Mouse (Mus musculus) neural tube, embryonic 15.5 days (tissue): ENCODE data around the gene Wdr18. TPM values are rescaled to one million over a fixed set of nuclear protein-coding genes. Genes with fewer than 3 reads are reported as not detected.

Experiments used
- ATAC-seq: fragments of 200-750 bp; cut with Nextera tagmentation; 2 replicates; pipeline ENCODE4 v1.8.0; 2017; ENCODE audit warnings: mild to moderate bottlenecking, moderate TSS enrichment, moderate library complexity; ENCODE audit not compliant: low FRiP score
- H3K27ac ChIP-seq: fragments of 300-500 bp; sonication (generic); replicated peaks from 2 replicates; pipeline ENCODE4 v1.5.1; 2015; ENCODE audit warnings: mild to moderate bottlenecking, inconsistent platforms
- H3K27me3 ChIP-seq: fragments of 300-500 bp; sonication (generic); replicated peaks from 2 replicates; pipeline ENCODE4 v1.6.1; 2015; ENCODE audit warnings: inconsistent platforms
- H3K36me3 ChIP-seq: fragments of 300-500 bp; sonication (generic); 2 replicates; pipeline ENCODE4 v1.6.1; 2015; ENCODE audit warnings: inconsistent platforms
- H3K4me1 ChIP-seq: fragments of 300-500 bp; sonication (generic); 2 replicates; pipeline ENCODE4 v1.6.1; 2015; ENCODE audit warnings: inconsistent platforms
- H3K4me2 ChIP-seq: fragments of 300-500 bp; sonication (generic); 2 replicates; pipeline ENCODE4 v1.6.1; 2015; ENCODE audit warnings: inconsistent platforms, mild to moderate bottlenecking, moderate library complexity
- H3K4me3 ChIP-seq: fragments of 300-500 bp; sonication (generic); replicated peaks from 2 replicates; pipeline ENCODE4 v1.5.1; 2015; ENCODE audit warnings: mild to moderate bottlenecking, inconsistent platforms
- H3K9ac ChIP-seq: fragments of 300-500 bp; sonication (generic); replicated peaks from 2 replicates; pipeline ENCODE4 v1.6.1; 2015; ENCODE audit warnings: mild to moderate bottlenecking, inconsistent platforms
- H3K9me3 ChIP-seq: fragments of 300-500 bp; sonication (generic); replicated peaks from 2 replicates; pipeline ENCODE4 v1.6.1; 2016; ENCODE audit warnings: inconsistent platforms
- WGBS: fragments of 180-500 bp; shearing (Covaris S2); methylation state at CpG from one replicate; pipeline ENCODE4 v1.1.7; 2015; ENCODE audit warnings: mixed read lengths; 5-methylcytosine and 5-hydroxymethylcytosine counted together
- polyA plus RNA-seq: library from polyadenylated mRNA; unstranded; fragments of >200 nt; fragmentation: Nextera tagmentation; extraction: Ambion mirVana; gene quantifications from 2 replicates; pipeline ENCODE4 v1.2.1, GENCODE M21; 2015

Wdr18 gene
- polyA plus RNA-seq, 1 experiment from 2014 or later, result 94.4 TPM

- H3K27me3 ChIP-seq, result peaks cover 38% of the 10 kb centered on the region
- H3K9ac ChIP-seq, result no peak overlapping the region
- WGBS, result 86% methylated on average over 6 of the region's 6 CpGs
- no peak overlapping the region for H3K4me3 ChIP-seq
- H3K36me3 ChIP-seq, result 0 out of 2 replicates have a peak, but pooled peaks cover 2% of the 10 kb centered on the region
- no peak for ATAC-seq
- H3K9me3 ChIP-seq, result no peaks in the 10 kb centered on the region
- H3K27ac ChIP-seq, result no peak overlapping the region
- peaks cover 27% of the 10 kb centered on the region for H3K4me1 ChIP-seq
- H3K4me2 ChIP-seq, result no peak overlapping the region
Observed at GRCm38 (mm10) chr10:79991548-79991947, 31.6 kb downstream of the Wdr18 start.

- no peak for ATAC-seq
- 72% methylated on average over 16 of the region's 16 CpGs for WGBS
Observed at GRCm38 (mm10) chr10:79994397-79995115, 34.6 kb downstream of the Wdr18 start.

GRCm38 (mm10) chr10:79995636-79996035, 35.7 kb downstream of the Wdr18 start:
- ATAC-seq, result peak; percentile 6; the same call in 1 of the 2 replicates
- H3K27ac ChIP-seq, result no peak overlapping the region
- H3K27me3 ChIP-seq, result peaks cover 11% of the 10 kb centered on the region
- H3K36me3 ChIP-seq, result 0 out of 2 replicates have a peak, but pooled peaks cover 2% of the 10 kb centered on the region
- H3K4me2 ChIP-seq, result peak overlapping the region; percentile 83; the same call in 1 of the 2 replicates
- H3K4me1 ChIP-seq, result peaks cover 23% of the 10 kb centered on the region
- H3K4me3 ChIP-seq, result peak overlapping the region; percentile 53; the same call in 1 of the 2 replicates
- no peaks in the 10 kb centered on the region for H3K9me3 ChIP-seq
- WGBS, result 91% methylated on average over 1 of the region's 1 CpGs
- no peak overlapping the region for H3K9ac ChIP-seq

More at GRCm38 (mm10) chr10:79994397-79995115, 34.6 kb downstream of the Wdr18 start:
- peaks cover 13% of the 10 kb centered on the region for H3K27me3 ChIP-seq
- H3K4me3 ChIP-seq, result no peak overlapping the region
- H3K36me3 ChIP-seq, result 0 out of 2 replicates have a peak, but pooled peaks cover 2% of the 10 kb centered on the region
- H3K4me1 ChIP-seq, result peaks cover 25% of the 10 kb centered on the region
- H3K4me2 ChIP-seq, result no peak overlapping the region
- no peaks in the 10 kb centered on the region for H3K9me3 ChIP-seq
- no peak overlapping the region for H3K27ac ChIP-seq
- H3K9ac ChIP-seq, result no peak overlapping the region

DNA sequence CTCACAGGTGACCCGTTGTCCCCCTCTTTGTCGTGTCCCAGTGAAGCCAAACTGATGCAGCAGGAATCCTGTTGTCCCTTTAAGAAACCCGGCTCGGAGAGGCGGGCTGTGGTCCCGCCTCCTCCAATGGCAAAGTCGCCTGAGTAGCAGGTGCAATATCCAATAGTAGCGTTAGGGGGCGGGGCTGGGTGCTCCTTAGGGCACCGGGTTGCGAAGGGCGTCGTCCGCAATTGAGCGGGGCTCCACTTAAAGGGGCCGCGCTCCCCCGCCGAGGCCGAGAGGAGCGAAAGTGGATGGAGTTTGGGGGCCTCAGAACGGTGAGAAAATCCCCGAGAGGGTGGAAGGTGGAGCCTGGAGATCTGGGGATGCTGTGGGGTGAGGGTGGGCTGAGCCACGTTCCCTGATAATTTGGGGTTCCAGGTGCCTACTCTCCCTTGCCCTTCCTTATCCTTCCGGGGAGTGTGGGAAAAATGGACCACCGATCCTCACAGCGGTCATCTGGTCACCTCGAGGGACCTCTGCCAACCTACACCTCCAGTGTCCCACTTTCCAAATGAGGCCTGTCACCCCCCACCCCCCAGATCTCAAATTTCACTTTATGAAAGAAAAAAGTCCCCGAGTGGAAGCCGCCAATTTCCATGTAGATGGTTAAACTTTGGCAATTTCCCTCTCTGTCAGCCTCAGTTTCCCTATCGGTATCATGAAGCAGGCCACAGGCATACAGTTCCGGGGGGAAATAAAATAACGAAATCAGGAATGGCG, 36.5 kb downstream of the Wdr18 start, which contains the start of gene Abca7:
Gene Abca7, plus strand, starts transcription at position 223 of the 762 bp plus-strand sequence.
- H3K36me3 ChIP-seq, result 0 out of 2 replicates have a peak, but pooled peaks cover 2% of the 10 kb centered on the region
- no peaks in the 10 kb centered on the region for H3K9me3 ChIP-seq
- 0 out of 2 replicates have a peak, but pooled peaks cover 7% of the 10 kb centered on the region for H3K27me3 ChIP-seq
- H3K4me1 ChIP-seq, result peaks cover 23% of the 10 kb centered on the region
- H3K27ac ChIP-seq, result peak within 1 kb of the TSS; percentile 76
- peak within 1 kb of the TSS; percentile 56 for H3K9ac ChIP-seq
- ATAC-seq, result peak; percentile 90
- peak within 1 kb of the TSS; percentile 83 for H3K4me2 ChIP-seq
- H3K4me3 ChIP-seq, result peak within 1 kb of the TSS; percentile 53
- under 1% methylated on average over 34 of the region's 34 CpGs for WGBS

DNA sequence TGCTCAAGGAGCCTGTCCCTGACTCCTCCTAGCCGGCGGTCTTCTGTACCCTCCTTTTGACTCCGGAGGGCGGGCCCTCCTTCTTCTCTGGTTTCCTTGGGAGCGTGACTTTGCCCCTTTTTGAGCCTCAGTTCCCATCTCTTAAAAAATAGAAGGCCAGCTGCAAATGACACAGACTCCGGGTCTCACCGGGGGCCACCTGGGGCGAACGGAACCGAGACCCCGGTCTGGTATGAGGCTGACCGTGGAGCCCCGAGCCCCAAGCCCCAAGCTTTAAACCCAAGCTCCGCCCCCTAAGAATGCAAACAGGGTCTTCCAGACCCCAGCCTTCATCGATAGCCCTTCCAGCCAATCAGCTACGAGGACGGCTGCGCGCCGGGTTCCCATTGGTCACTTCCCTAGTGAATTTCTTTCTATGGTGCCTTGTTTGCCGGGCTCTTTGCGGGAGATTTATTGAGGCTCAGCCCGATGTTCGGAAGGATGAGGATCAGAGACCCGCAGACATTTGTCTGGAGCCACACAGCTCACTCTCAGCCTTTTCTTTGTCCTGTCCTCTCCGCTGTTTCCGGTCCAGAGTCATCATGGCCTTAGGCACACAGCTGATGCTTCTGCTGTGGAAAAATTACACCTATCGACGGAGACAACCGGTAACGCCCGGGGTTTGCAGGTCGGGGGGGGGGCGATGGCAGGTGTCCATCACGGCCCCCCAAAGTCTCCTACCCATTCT, 37.2 kb downstream of the Wdr18 start:
- peak overlapping the region; percentile 53 for H3K4me3 ChIP-seq
- no peaks in the 10 kb centered on the region for H3K9me3 ChIP-seq
- 0 out of 2 replicates have a peak, but pooled peaks cover 11% of the 10 kb centered on the region for H3K27me3 ChIP-seq
- H3K4me1 ChIP-seq, result peaks cover 23% of the 10 kb centered on the region
- peak overlapping the region; percentile 83 for H3K4me2 ChIP-seq
- under 1% methylated on average over 35 of the region's 35 CpGs for WGBS
- peak; percentile 79 for ATAC-seq
- H3K36me3 ChIP-seq, result no peaks in the 10 kb centered on the region
- peak overlapping the region; percentile 56 for H3K9ac ChIP-seq
- peak overlapping the region; percentile 76 for H3K27ac ChIP-seq

GRCm38 (mm10) chr10:79997819-79998218, 37.9 kb downstream of the Wdr18 start:
- Histone ChIP-seq H3K36me3 (no peaks in the 10 kb centered on the region), H3K27me3 (peaks cover 15% of the 10 kb centered on the region; the same call in 1 of the 2 replicates), H3K27ac (peak overlapping the region; percentile 76), H3K9ac (peak overlapping the region; percentile 56), H3K9me3 (no peaks in the 10 kb centered on the region), H3K4me3 (peak overlapping the region; percentile 53), H3K4me1 (peaks cover 23% of the 10 kb centered on the region), H3K4me2 (peak overlapping the region; percentile 83)
- 6% methylated on average over 15 of the region's 15 CpGs for WGBS
- ATAC-seq, result peak; percentile 23

DNA sequence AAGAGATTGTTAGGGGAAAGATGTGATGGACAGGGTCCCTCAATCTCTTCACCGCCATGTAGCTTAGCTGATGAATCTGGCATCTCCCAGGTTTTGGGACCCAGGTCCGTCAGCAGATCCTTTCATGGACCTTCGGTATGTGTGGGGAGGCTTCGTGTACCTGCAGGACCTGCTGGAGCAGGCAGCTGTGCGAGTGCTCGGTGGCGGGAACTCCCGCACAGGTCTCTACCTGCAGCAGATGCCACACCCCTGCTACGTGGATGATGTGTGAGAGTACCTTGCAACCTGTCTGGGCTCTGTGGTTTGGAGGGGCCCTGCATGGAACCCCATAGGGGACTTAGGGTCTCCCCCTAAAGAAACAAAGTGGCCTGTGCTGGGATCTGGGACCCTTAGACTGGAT, 42.0 kb downstream of the Wdr18 start:
- H3K4me3 ChIP-seq, result no peak overlapping the region
- H3K4me1 ChIP-seq, result peaks cover 23% of the 10 kb centered on the region
- 78% methylated on average over 9 of the region's 9 CpGs for WGBS
- H3K4me2 ChIP-seq, result no peak overlapping the region
- H3K9me3 ChIP-seq, result no peaks in the 10 kb centered on the region
- no peaks in the 10 kb centered on the region for H3K36me3 ChIP-seq
- H3K27ac ChIP-seq, result no peak overlapping the region
- no peak overlapping the region for H3K9ac ChIP-seq
- H3K27me3 ChIP-seq, result peaks cover 22% of the 10 kb centered on the region; the same call in 1 of the 2 replicates
- no peak for ATAC-seq

- Histone ChIP-seq H3K27ac (no peak overlapping the region), H3K27me3 (peaks cover 22% of the 10 kb centered on the region; the same call in 1 of the 2 replicates), H3K4me2 (no peak overlapping the region), H3K9me3 (no peaks in the 10 kb centered on the region), H3K36me3 (no peaks in the 10 kb centered on the region), H3K4me3 (no peak overlapping the region), H3K9ac (no peak overlapping the region), H3K4me1 (peaks cover 14% of the 10 kb centered on the region)
- no peak for ATAC-seq
- WGBS, result 35% methylated on average over 21 of the region's 21 CpGs
Observed at GRCm38 (mm10) chr10:80002829-80003228, 42.9 kb downstream of the Wdr18 start.

DNA sequence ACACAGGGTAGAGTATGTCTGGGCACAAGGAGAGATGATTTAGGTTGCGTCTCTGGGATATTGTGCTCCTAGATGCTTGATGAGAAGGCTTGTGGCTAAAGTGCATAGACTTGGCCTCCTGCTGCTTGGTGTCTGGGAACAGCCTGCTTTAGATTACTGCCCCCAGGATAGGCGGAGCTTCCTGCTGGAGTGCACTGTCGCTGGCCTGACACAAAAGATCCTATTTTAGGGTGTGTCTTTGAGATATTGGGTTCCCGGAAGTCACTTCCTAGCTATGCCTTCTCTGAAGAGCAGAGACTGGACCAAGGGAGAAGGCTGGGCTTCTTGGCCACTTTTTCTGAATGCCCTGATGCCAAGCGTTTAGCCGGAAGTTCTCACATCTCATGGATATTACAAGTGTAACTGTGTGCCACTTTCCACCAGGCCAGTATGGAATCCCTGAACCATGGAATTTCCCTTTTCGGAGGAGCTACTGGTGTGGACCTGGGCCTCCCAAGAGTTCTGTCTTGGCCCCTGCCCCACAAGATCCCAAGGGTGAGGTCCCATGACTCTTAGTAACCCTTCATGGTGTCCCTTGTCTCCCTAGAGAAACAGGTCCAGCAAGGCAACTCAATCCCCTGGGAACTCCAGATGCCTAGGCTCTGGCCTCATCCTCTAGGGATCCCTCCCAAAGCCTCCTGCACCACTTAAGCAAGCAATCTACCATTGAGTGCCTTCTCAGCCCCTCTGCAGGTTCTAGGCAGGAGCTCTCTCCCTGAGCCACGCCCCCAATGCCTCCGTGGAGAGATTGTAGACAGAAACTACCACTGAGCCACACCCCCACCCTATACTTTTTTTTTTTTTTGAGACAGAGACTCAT, 43.7 kb downstream of the Wdr18 start:
- Histone ChIP-seq H3K9ac (no peak overlapping the region), H3K9me3 (no peaks in the 10 kb centered on the region), H3K4me2 (no peak overlapping the region), H3K4me1 (peaks cover 7% of the 10 kb centered on the region), H3K4me3 (no peak overlapping the region), H3K27me3 (peaks cover 22% of the 10 kb centered on the region; the same call in 1 of the 2 replicates), H3K27ac (no peak overlapping the region), H3K36me3 (peaks cover 4% of the 10 kb centered on the region)
- no peak for ATAC-seq
- WGBS, result 53% methylated on average over 9 of the region's 9 CpGs

DNA sequence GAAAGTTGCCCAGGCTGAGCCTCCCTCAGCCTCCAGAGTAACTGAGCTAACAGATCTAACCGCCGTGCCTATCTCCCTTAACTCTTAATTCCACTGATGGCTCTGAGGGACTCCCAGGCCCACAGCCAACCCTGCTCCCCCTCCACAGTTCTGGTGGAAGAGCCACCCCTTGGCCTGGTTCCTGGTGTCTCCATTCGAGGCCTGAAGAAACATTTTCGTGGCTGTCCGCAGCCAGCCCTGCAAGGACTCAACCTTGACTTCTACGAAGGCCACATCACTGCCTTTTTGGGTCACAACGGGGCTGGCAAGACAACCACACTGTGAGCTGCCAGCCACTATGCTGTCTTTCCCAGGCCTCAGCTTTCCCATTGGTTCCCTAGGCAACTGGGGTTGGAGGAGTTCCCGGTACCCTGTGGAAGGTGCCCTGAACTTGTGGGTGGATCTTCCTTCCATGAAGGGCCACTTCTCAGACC, 44.3 kb downstream of the Wdr18 start:
- no peak overlapping the region for H3K4me3 ChIP-seq
- no peaks in the 10 kb centered on the region for H3K9me3 ChIP-seq
- peaks cover 22% of the 10 kb centered on the region; the same call in 1 of the 2 replicates for H3K27me3 ChIP-seq
- ATAC-seq, result no peak
- H3K36me3 ChIP-seq, result peaks cover 11% of the 10 kb centered on the region
- no peak overlapping the region for H3K9ac ChIP-seq
- H3K4me1 ChIP-seq, result peaks cover 7% of the 10 kb centered on the region
- no peak overlapping the region for H3K4me2 ChIP-seq
- WGBS, result 85% methylated on average over 8 of the region's 8 CpGs
- no peak overlapping the region for H3K27ac ChIP-seq
